Mouse (Mus musculus) spleen, embryonic (tissue): Measurements from ENCODE around the gene Galnt9.

Experiments used
- CTCF ChIA-PET: fragments of 350-600 bp; sonication (Branson Sonifier 250); formaldehyde crosslinking; loops from one replicate; lab custom pipeline; 2022; lab: Charles Lee

Gene Galnt9

DNA sequence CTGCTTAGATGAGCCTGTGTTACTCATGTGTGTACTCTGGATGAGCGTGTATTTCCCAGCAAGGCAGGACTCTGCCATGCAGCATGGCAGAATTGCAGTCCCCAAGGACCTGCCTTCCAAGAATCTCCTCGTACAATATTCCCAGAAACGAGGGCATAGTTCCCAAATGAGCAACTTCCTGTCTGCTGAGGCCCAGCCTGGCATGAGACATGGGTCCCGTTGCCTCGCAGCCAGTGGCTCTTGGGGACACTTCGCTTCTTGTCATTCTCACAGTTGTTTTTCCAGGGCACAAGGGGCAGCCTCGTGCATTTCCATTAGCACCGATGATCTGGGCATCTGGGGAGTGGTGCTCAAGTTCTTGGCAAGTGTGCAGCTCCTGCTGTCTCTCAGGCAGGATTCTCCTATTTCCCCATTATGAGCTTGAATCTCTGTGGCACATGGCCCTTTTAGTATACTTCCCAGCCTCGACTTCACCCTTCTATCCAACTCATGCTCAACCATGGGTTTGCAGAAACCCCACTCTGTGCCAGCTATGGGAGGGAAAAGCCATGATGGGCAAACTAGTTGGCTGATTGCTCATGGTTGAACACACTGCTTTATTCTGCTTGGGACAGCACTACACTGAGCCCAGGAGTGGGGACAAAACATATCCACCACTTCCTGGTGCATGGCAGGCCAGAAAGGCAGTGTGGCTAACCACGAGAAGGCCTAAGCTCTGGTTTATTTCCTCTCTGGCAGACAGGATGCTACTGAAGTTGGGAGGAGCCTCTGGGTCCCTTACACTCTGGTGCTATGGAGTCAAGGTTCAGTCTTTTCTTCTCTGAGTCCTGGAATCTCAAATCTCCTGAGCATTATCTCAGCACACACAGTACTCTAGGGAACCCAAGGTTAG, 38.7 kb downstream of the Galnt9 start:
- CTCF ChIA-PET: no interaction called here

- CTCF ChIA-PET: no interaction called here
Observed at GRCm38 (mm10) chr5:110587467-110587866, 43.3 kb downstream of the Galnt9 start.

DNA sequence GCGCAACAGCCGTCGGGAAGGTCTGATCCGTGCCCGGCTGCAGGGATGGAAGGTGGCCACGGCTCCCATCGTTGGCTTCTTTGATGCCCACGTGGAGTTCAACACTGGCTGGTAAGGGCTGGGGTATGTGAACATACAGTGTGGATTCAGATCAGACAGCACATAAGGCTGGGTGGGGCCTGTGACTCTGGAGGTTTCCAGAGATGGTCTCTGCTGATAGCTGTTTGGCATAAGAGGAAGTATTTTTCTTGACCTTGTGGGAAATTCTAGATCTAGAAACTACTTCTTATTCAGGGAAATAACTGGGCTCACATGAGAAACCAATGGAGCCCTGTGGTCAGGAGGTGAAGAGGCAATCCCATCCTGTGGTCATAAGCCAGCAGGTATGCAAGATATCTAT, 45.7 kb downstream of the Galnt9 start:
- CTCF ChIA-PET: no interaction called here

- CTCF ChIA-PET: no interaction called here
Observed at GRCm38 (mm10) chr5:110594465-110594864, 50.3 kb downstream of the Galnt9 start.

DNA sequence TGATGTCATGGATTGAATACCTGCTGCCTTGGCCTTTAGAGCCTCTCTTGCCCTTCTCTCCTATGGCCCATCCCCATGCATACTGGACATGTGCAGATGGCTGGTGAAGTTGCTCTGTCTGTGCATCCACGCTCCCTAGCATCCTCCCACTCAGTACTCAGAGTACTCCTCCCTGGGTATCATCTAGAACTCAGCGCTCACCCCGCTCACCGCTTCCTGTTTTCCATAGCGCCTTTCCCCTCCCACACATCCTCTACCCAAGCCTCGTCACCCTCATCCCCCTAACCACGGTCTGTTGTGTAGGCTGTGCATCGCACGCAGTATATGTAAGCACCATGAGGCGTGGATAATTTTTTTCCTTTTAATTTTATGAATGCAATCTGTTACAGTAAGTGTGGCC, 51.2 kb downstream of the Galnt9 start:
- CTCF ChIA-PET: no interaction called here

DNA sequence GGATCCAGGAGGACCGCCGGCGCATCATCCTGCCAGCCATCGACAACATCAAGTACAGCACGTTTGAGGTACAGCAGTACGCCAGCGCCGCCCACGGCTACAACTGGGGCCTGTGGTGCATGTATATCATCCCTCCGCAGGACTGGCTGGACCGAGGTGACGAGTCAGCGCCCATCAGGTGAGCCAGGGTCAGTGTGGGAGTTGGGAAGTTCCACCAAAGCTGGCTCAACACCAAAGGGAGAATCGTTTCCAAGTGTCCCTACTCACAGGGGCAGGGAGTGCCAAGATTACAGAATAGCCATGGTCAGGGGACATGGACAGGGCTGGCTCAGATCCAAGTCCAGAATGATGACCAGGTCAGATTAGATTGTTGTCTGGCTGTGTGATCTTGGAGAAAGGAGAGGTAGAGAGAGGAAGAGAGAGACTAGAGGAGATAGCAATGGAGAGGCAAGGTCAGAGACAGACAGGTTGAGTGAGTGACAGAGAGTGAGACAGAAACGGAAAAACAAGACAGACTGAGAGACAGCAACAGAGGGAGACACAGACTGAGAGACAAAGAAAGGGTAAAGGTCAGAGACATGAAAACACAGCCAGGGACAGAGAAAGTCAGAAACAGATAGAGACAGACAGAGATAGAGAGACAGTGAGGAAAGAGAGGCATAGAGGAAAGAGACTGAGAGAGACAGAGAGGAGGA, 52.1 kb downstream of the Galnt9 start:
- CTCF ChIA-PET: no interaction called here

GRCm38 (mm10) chr5:110597502-110597901, 53.3 kb downstream of the Galnt9 start:
- CTCF ChIA-PET: no interaction called here

- CTCF ChIA-PET: no interaction called here
Observed at GRCm38 (mm10) chr5:110598298-110599095, 54.3 kb downstream of the Galnt9 start.

DNA sequence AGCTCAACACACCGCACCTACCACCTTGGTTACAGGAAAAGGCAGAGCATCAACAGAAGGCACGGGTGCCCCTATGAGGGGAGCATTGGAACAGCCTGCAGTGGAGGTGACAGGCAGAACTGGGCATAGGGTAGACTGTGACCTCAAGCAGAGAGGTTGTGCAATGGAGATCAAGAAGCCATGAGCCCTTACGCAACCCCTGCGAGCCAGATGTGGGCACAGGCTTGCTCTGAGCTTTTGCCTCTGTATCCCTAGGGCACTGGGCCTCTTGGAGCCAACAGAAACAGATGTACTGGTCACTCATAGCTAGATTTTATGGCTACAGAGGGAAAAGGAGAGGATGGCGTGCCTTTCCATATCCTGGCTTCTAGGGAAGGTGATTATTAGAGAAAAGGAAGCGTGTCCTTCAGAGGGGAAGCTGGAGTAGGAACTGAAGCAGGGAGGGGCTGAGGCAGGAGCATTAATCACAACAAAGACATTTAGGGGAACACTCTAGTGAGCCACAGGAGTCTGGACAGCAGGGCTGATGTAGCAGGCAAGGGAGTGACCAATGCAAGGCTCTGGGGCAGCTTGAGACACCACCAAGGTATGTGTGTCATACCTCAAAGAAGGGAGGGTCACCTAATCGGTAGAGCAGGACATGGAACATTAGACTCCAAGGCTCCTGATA, 59.0 kb downstream of the Galnt9 start:
- CTCF ChIA-PET: no interaction called here

GRCm38 (mm10) chr5:110604311-110604710, 60.2 kb downstream of the Galnt9 start:
- CTCF ChIA-PET: no interaction called here

DNA sequence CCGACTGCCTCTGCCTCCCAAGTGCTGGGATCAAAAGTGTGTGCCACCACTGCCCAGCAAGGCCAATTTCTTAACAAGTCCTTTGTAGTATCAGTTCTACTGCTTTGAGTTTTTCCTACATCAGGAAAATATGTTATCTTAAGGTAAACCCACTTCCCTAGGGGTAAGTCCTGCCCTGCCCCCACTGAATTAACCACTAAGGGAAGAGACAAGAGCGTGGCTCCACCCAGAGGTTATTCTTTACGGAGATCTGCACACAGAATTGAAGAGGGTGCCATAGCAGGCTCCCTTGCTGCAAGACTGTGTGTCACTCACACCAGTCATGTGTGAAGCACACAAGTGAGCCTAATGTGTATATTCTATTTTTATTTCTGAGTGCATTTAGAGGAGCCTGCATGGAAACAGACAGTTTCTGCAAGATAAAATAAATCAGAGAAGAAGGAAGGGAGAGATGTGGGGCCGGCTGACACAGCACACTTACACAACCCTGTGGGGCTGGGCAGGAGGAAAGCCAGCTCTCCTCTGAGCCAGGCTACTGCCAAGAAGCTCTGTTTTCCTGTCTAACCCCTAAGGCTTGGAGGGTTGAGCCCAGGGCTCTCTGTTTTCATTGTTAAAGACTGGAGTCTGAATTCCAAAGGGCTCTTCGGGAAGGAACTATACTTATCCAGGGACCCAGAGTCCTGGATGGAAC, 61.5 kb downstream of the Galnt9 start:
- CTCF ChIA-PET: no interaction called here

DNA sequence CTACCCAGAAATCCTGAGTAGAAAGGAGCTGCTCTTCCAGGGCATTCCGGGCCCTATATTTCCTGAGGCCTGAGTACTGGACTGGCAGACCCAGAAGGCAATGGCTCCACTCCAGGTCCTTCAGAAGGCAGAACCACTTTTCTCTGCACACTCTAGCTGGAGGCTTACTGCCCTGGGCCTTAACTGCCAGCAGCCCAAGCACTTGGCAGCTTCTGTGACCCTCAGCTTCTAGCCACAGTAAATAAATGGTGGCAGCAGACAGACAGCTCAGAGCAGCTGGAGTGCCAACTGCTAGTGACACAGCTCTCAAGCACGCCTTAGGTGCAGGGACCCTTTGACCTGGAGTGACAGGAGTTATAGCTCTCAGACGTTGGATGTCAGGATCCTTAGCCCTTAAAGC, 63.6 kb downstream of the Galnt9 start:
- CTCF ChIA-PET: interaction anchor here (0.6 kb wide), 1 partner anchor 26 kb away, joined by 8 read pairs; no protein-coding TSS in a partner anchor

- CTCF ChIA-PET: interaction anchor here (0.6 kb wide), 1 partner anchor 26 kb away, joined by 8 read pairs; no protein-coding TSS in a partner anchor
Observed at GRCm38 (mm10) chr5:110608336-110608735, 64.2 kb downstream of the Galnt9 start.

DNA sequence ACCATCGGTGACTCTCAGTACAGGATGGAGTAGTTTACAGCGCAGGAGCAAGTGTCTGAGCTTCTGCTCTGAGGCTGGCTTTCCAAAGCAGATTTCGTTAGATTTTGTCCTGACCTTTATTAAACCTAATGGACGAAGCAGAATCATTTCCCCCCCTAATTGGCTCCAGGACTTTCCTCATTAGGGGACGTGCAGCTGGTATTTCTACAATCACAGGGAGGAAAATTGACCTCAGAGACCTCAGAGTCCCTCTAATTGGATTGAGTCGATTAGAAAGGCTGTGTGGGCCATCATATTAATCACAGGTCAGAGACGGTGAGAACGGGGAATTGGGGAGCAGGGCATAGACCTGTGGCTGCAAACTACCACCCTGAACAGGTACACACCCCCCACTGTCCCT, 64.8 kb downstream of the Galnt9 start:
- CTCF ChIA-PET: no interaction called here

DNA sequence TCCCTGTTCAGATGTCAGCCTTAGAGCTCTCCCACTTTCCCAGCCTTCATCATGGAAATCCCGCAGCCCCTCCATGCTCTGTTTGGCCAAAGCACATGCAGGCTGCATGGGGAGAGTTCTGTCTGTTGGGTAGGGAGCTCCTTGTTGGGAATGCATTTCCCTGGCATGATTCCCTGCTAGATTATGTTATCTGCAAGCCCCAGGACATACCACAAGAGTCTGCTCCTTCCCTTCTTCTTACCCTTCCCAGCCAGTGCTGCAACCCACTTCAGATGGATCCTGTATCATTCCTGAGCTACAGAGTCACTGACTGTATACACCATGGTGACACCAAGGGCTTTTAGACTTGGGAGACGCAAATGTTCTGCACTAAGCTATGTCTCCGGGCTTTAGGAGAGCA, 65.3 kb downstream of the Galnt9 start:
- CTCF ChIA-PET: no interaction called here

DNA sequence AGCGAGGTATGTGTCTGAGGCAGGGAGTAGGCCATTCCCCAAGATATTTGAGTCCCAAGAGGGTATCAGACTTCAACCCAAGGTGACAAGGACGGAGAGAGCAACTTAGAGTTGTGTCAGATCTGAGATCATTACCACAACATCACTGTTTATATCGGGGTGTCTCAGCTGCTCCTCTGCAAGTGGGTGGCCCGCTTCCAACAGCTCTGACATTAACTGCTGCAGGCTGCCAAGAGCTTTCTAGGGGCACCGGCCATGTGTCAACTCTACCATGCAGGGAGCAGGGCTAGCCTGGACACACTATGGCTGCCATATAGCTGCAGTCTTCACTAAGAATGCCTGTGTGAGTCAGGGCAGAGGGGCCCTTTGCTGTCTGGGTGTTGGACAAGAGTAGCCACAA, 65.7 kb downstream of the Galnt9 start:
- CTCF ChIA-PET: no interaction called here

- CTCF ChIA-PET: no interaction called here
Observed at GRCm38 (mm10) chr5:110610484-110610883, 66.3 kb downstream of the Galnt9 start.

DNA sequence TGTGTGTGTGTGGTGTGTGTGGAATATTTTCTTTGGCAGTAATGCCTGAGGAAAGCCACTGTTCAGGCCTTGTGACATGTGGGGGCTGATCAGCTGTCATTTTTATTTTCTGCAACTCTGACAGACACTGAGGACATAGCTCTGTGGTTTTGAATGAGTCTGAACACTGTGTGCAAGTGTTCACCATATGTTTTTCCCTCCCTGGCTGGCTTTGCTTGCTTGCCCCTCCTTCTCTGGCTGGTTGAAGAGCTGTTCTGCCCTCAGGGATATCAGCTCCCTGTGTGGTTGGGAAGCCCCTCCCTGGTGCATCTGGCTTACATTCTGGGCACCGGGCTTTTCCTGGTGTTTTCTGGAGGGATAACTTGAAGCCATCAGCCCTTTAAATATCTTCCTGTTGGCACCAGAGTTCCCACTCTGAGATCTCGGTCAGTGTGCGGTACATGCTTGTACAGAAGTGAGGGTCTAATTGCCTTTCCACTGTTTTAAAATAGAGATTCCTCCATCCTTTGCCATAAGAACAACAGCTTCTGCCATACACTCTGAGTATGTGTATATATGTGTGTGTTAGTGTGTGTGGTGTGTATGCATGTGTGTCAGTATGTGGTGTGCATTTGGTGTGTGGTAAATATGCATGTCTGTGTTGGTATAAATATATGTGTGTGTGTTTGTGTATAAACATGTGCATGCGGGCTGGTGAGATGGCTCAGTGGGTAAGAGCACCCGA, 67.4 kb downstream of the Galnt9 start:
- CTCF ChIA-PET: no interaction called here

- CTCF ChIA-PET: no interaction called here
Observed at GRCm38 (mm10) chr5:110619226-110619625, 75.1 kb downstream of the Galnt9 start.

DNA sequence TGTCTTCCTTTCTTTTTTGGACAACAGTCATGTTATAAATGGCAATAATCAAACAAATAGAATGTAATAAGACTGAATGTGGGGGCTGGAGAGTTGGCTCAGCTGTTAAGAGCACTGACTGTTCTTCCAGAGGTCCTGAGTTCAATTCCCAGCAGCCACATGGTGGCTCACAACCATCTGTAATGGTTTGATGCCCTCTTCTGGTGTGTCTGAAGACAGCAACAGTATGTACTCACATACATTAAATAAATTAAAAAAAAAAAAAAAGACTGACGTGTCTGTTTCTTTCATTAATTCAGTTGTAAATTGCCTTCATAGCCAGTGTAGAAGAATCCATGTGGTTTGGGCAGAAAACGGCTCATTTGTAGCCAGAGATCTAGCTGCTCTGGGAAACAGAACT, 80.2 kb downstream of the Galnt9 start:
- CTCF ChIA-PET: no interaction called here
